Mouse (Mus musculus): ENCODE results near the gene Zfp385a.

Zfp385a gene

GRCm38 (mm10) chr15:103339961-103340337 is at the start of gene Zfp385a:
Zfp385a (minus strand) TSS chr15:103340093.
- in situ Hi-C loops (cut with MboI; ENCODE audit: low sequenced_read_pairs): no loop called here

- in situ Hi-C loops (cut with MboI; ENCODE audit: low sequenced_read_pairs): loop anchor here (5.0 kb wide), 1 partner anchor 36 kb away; no protein-coding TSS in a partner anchor
These were observed 48.8 kb upstream of the Zfp385a start for GRCm38 (mm10) chr15:103388556-103389145.

GRCm38 (mm10) chr15:103383771-103384488 is 44.0 kb upstream of the Zfp385a start:
- in situ Hi-C loops (cut with MboI; ENCODE audit: low sequenced_read_pairs): no loop called here

GRCm38 (mm10) chr15:103382795-103383406 is 43.0 kb upstream of the Zfp385a start:
- in situ Hi-C loops (cut with MboI; ENCODE audit: low sequenced_read_pairs): no loop called here

GRCm38 (mm10) chr15:103382075-103382474 is 42.2 kb upstream of the Zfp385a start:
- in situ Hi-C loops (cut with MboI; ENCODE audit: low sequenced_read_pairs): no loop called here

DNA sequence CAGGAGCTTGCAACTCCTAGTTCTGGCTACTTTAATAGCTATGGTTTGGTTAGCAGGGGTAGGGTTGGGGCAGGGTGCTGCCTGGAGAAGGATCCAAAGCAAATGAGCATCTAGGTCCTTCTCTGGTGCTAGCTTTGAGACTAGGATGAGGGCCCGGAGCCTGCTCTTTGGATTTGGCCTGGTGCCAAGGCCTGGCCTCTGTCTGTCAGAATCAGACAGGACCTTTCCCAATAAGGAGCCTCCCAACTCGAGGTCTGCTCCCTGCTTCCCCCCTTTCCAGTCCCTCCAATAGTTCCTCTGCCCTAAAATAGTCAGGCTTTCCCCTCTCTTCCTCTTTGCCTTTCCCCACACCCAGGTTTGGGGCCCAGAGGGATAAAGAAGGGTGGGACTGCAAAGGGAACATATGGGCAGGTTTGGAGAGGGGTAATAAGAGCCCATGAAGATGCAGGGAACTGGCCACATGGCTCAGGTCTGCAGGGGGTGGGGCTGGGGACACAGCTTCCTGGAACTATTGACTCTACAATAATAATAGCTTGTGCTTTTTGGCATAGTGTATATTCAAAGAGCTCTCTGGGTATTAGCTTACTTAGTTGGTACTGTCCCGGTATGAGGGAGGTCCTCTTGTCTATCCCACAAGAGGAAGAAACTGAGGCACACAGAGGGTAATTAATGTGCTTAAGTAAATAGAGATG is 38.9 kb upstream of the Zfp385a start:
- in situ Hi-C loops (cut with MboI; ENCODE audit: low sequenced_read_pairs): no loop called here

- in situ Hi-C loops (cut with MboI; ENCODE audit: low sequenced_read_pairs): no loop called here
These were observed 38.1 kb upstream of the Zfp385a start for GRCm38 (mm10) chr15:103377752-103378664.

DNA sequence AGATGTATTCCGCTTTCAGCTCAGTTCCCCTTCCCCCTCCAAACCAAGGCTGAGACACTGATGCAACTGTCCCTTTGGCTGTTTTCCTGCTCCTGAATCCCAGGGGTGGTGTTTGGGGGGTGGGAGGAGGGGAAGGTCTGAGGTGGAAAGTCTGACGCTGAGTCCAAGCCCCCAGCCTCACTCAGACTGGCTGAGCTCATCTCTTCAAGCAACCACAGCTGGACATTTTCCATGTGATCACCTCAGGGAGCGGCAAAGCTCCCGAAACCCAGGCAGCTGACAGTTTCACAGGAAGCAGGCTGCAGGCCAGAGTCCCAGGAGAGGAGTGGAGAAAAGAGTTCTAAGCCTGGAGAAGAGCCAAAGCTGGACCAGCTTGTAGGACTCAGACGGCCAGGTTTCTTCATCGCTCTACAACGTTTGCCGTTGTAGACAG is 37.0 kb upstream of the Zfp385a start:
- in situ Hi-C loops (cut with MboI; ENCODE audit: low sequenced_read_pairs): no loop called here

DNA sequence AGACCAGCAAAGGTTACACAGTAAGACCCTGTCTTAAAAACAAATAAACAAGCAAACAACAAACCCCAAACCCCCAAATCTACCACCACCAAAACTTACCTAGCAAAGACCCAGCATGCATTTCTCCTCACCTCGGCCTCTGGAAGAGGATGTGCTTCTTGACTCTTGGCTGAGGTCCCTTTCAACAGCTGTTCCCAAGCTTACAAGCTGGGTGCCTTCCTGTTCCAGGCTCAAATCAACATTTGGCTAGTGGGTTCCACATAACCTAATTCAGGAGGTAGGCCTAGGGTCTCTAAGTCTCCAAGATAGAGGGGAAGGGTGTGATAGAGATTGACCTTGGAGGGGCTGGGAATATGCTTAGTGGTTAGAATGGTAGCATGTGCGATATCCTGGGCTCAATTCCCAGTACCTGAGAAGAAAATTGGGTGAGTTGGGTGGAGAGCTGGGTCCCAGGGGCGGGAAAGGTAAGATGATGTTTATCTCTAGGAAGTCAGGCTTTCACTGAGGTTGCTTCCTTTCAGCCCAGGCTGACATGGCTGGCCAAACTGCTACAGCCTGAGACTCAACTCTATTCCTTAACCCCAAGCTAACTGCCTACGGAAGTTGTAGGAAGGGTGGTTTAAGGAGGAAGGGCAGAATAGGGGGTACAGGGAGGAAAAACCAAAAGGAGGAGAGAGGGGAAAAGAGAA is 35.4 kb upstream of the Zfp385a start:
- in situ Hi-C loops (cut with MboI; ENCODE audit: low sequenced_read_pairs): no loop called here

DNA sequence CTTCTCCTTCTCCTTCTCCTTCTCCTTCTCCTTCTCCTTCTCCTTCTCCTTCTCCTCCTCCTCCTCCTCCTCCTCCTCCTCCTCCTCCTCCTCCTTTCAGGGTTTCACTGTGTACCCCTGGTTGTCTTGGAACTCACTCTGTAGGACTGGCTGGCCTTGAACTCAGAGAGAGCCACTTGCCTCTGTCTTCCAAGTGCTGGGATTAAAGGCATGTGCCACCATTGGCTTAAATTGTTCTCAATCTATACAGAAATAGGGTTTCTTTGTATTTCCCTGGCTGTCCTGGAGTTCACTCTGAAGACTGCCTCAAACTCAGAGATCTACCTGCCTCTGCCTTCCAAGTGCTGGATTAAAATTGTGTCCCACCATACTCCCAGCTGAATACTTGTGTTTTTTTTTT is 32.6 kb upstream of the Zfp385a start:
- in situ Hi-C loops (cut with MboI; ENCODE audit: low sequenced_read_pairs): no loop called here

DNA sequence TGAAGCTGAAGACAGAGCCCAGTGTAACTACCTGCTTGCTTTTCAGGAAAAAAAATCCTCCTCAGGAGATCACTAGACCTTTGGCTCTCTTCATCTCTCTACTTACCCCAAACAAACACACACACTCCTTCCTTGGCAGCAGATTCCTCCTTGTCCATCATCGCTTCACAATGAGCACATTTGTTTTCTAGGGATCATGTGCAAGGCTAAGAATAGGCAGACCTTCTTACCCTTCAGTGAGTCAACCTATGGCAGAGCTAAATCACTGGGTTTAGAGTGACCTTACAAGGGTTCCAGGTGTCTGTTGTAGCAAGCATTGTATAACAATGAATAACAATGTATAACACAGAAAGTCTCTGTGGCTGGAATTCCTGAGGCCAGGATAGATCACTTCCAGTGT is 31.8 kb upstream of the Zfp385a start:
- in situ Hi-C loops (cut with MboI; ENCODE audit: low sequenced_read_pairs): no loop called here

DNA sequence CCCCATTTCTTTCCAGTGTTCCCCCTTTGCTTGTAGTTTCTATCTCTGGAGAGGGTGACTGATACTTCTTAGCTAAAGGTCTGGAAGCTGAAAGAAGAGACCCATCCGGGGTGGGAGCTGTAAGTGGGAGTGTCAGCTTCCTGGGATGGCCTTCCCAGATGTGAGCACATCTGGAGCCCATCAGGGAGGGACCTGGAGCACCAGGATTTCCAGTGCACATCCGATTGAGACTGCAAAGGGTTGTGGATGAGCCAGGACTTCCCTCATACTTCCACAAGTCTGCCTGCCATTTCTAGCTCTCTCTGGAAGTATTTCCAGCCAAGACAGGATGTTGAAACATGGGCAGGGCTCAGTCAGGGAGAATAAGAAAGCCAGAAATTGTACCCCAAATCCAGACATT is 31.3 kb upstream of the Zfp385a start:
- in situ Hi-C loops (cut with MboI; ENCODE audit: low sequenced_read_pairs): no loop called here

DNA sequence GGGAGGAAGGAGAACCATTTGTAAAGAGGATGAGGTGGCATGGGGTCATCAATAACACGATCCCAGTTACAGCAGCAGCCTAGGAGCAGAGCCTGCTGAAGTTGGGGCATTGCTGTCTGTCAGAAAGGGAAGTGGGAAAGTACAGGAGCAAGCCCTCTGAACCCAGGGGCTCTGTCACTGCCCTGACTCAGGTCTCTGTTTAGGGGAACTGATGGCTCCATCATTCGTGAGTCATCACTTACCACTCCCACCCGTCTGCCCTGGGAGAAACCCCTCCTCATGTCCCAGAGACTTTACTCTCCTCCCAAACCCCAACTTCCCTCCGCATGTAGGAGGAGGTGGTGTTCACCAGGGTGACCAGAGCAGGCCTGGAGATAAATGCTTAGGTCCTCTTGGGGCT is 30.6 kb upstream of the Zfp385a start:
- in situ Hi-C loops (cut with MboI; ENCODE audit: low sequenced_read_pairs): no loop called here

DNA sequence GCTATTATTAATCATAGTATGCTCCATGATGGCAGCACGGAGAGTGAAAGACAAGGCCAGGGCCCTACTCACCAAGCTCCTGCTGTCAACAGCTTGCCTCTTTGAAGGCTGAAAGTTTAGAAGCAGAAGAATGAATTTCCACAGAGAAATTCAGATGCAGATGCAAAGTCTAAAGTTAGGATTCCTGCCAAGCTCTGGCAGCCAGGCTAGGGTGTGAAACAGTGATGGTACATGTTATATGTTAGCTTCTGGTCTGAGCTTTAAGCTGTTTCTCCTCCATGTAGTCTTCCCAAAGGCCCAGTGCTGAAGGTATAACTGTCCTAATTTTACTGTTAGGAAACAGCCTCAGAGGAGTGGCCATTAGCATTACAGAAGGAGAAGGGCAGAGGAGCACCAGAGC is 29.2 kb upstream of the Zfp385a start:
- in situ Hi-C loops (cut with MboI; ENCODE audit: low sequenced_read_pairs): no loop called here

DNA sequence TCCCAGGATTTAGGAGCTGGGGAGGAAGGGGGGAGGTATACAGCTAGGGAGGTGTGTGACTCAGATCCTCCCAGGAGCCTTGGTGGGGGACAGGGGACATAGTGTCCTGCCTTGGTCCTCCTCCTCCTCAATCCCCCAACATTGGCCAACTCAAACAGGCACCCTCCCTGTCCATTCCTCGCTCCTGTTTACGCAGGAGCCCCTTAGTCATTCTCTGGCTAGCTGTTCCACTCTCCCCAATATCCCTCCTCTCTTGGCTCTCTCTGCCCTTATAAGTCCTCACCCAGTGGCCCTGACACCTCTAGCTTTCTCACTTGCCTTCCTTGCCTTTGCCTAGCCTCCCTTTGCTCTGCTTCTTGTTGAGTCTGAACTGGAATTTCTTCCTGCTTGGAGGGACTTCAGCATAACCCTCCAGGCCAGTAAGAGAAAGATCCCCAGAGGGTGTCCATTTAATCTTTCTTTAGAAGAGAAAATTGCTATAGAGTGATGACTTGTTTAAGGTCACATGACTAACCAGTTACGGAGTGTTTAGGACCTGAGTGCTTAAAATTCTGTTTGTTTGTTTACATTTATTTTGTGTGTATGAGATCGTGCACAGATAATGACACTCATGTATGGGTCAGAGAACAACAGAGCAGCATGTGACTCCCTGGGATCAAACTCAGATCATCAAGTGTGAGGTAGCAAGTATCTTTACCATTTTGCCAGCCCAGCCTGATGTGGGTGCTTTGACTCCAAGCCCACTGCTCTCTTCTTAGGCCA is 28.5 kb upstream of the Zfp385a start:
- in situ Hi-C loops (cut with MboI; ENCODE audit: low sequenced_read_pairs): no loop called here

GRCm38 (mm10) chr15:103366376-103367149 is 26.7 kb upstream of the Zfp385a start, which contains the start of gene Itga5:
Itga5 (minus strand) TSS chr15:103366763.
- in situ Hi-C loops (cut with MboI; ENCODE audit: low sequenced_read_pairs): no loop called here

DNA sequence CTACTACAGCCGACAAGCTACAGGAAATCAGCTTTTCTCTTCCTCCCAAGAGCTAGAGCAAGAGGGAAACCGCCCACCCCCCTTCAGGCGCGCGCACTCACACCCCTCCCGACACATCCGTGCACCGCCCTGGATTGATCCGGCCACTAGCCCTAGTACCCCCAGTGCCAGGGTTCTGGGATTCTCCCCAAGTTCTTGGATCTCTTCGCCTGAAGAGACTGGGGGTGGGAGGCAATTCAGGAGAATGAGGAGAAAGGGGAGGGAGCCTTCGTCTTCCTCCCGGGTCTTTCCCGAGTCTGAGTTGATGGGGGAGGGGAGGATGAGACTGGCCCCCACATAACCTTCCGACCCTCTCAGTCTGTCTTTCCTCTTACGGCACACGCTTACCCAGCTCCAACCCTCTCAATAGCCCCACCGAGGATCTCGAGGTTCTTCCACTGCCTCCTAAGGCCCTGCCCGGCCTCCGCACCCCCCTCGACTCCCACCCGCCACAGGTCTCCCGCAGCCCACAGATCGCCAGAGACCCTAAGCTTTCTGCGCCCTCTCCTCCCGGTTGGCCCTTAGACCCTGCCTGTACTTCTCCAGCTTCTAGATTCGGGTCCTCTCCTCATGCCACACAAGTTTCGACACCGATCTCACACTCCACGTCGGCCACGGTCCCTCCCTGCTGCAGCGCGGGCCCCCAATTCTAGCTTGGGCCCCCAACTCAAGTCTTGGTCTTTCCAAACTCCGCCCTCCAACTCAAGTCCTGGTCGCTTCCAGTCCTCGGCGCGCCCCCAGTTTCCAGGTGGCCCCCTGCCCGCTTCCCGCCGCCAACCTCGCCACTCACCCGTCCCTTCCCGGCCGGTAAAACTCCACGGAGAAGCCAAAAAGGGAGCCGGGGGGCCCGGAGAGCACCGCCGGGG is 25.8 kb upstream of the Zfp385a start:
- in situ Hi-C loops (cut with MboI; ENCODE audit: low sequenced_read_pairs): no loop called here

Data from CH12F3 (cell line).